Mouse (Mus musculus) left cerebral cortex, postnatal 10 days (tissue): Measurements from ENCODE around the gene Cry2. TPM values are rescaled to one million over a fixed set of nuclear protein-coding genes. Genes with fewer than 3 reads are reported as not detected.
A peak's percentile ranks its signal among the peaks of the same experiment; 100 is the strongest.
"Not testable (repeated sequence)": the region's sequence is repeated elsewhere in the genome, so short reads cannot be mapped to it uniquely, and the experiment has no call there.

Source experiments
- DNase-seq, 2 experiments: peaks; one replicate each; pipeline ENCODE4 v3.0.0; 2021 to 2022; ENCODE audit warnings: low spot score in 2 of 2, mixed read lengths in 1 of 2; ENCODE audit errors: extremely low spot score in 1 of 2
- intact Hi-C: fragments of 180-260 bp; cut with DNase I; formaldehyde crosslinking; loops from one replicate; pipeline ENCODE4 v1.15.1; 2025
- total RNA-seq, 2 experiments: library from RNA; stranded (reverse); gene quantifications; 2 replicates each; pipeline ENCODE4 v1.2.3; 2021

Cry2 gene
- 100 to 1,000 TPM; 108 to 109 TPM for total RNA-seq

DNA sequence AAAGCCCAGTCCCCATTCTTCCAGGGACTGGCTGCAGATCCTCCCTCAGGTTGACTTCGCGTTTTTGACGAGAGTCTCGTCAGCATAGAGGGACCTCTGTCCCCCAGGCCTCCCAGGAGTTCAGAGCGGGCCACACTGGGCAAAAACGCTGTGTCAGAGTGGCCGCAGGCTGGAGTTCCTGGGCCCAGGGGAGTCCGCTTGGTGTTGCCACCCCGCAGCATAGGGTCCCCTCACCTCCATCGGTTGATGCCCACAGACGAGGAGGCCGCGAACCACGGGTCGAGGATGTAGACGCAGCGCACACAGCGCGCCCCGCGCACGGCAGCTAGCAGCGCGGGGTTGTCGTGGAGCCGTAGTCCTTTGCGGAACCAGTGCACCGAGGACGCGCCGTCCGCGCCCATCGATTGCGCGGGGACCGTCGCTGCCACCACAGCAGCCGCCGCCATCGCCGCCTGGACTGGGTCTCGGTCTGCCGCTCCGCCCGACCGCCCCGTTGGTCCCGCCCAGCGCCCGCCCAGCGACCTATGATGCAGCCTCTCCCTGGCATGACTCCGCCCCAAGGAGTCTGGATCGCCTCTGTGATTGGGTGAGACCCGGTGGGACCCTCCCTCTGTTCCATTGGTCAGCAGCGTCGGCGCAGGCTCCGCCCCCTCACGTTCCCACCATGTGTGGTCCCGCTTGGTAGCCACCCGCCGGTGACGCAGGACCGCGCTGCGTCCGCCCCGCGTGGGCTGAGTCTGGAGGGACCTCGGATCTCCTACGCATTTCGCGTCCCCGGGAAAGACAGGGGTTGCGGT lies at the start of gene Cry2:
Cry2 (minus strand) TSS at position 466 of the 797 bp plus-strand sequence.
- intact Hi-C loops: loop anchor here (10.0 kb wide), 2 partner anchors 119 to 449 kb away; no protein-coding TSS in a partner anchor
- peak; percentile 99 for DNase-seq

DNA sequence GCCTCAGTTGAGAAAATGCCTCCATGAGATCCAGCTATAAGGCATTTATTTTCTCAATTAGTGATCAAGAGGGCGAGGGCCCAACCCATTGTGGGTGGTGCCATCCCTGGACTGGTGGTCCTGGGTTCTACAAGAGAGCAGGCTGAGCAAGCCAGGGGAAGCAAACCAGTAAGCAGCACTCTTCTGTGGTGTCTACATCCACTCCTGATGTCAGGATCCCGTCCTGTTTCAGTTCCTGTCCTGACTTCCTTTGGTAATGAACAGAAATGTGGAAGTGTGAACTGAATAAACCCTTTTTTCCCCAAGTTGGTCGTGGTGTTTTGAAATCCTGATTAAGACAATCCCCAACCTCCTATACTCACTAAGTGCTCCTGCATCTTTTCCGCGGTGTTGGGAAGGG lies 49.7 kb upstream of the Cry2 start:
- intact Hi-C loops: loop anchor here (10.0 kb wide), 1 partner anchor 211 kb away; no protein-coding TSS in a partner anchor

DNA sequence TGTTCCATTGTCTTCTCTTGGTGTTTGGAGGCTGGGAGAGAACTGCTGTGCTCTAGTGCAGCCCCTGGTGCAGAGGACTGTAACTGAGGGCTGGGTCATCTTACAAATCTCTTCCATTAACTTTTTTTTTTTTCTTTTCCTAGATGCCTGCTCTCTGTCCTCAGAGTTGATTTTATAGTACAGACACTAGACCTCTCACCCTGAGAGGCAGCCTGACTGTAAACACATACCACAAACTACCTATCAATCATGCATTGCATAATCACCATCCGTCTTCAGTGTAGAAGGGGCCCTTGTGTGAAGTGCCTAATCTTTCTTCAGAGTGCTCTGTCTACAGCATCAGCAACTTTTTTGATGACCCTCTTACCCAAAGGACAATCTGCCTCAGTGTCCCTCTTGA lies 48.7 kb upstream of the Cry2 start:
- intact Hi-C loops: loop anchor here (10.0 kb wide), 1 partner anchor 212 kb away; no protein-coding TSS in a partner anchor
- no peak for DNase-seq

More for the DNA sequence above, 49.7 kb upstream of the Cry2 start:
- DNase-seq: no peak

DNA sequence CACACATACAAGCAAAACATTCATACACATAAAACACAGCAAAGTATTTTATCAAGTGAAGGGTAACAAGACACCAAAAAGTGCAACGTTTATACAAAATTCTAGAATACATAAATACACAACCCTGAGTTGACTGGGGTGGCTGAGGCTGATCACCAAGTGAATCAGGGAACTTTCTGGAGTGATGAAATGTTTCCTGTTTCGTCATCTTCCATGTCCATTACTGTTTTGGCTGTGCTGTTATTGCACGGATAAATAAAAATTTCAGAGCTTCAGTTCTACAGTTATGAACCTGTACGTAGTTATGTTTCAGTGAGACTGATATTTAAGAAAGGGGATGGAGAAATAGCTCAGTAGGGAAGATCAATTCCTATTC lies 44.5 kb upstream of the Cry2 start:
- DNase-seq: no peak
- intact Hi-C loops: no loop called here

DNA sequence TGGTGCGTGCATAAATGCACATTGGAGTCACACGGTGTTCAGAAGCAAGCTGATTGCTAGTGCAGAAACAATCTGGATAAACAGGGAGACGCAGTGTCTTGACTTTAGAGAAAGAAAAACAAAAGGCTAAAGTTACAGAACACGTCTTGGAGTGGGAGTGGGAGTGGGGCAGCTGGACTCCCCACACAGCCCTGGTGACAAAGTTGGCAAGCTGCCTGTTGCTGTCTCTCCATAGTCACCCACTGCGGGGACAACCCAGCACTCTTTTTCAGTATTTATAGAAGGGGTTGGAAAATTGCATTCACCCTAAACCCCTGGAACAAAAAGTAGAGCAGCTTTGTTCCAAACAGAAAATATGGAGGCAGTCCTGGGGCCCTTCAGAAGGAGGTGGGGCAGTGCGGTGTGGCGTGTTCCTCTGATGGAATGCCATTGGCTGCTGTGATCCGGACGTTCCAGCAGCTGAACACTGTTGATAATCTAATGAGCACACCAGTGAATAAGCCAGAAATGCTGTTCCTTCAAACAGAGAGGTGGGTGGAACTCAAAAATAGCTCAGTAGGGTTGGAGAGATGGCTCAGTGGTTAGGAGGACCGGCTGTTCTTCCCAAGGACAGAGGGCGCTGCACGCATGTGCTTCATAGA lies 43.9 kb upstream of the Cry2 start:
- DNase-seq: peak in 1 of 2 experiments; percentile 61
- intact Hi-C loops: no loop called here

DNA sequence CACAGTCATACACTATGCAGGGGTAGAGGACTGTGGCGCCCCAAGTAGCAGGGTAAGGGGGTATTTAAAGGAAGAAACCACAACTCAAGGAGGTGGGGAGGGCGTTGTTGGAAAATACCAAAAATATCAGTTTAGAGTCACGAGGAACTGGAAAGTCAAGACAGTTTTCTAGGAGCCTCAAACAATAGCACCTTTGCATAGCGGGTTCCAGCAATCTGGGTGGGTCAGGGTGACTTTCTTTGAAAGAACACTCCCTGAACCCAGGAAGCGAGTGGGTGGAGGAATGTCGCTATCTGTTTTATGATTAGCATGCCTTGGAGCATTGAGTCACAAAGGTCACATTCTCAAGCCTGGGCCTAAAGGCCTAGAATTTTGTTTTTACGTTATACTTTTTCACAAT lies 42.7 kb upstream of the Cry2 start:
- DNase-seq, intact Hi-C loops: not testable (repeated sequence)

DNA sequence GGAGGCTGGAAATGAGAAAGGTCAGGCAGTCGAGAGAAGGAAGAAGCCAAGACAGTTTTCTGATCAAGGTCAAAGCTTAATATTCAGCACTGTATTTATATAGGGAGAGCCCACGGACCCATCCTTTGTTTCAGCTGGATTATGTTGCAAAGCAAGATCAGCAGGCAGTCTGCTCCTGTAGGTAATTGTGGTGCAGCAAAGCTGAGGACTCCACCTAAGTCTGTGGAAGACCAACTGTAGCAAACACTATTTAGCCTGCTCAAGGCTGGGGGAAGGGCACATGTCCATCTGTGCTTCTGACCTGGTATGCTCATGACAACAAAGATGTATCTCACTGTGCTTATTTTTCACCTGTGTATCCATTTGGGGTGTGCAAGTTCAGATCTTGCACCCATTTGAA lies 41.9 kb upstream of the Cry2 start:
- DNase-seq: no peak

DNA sequence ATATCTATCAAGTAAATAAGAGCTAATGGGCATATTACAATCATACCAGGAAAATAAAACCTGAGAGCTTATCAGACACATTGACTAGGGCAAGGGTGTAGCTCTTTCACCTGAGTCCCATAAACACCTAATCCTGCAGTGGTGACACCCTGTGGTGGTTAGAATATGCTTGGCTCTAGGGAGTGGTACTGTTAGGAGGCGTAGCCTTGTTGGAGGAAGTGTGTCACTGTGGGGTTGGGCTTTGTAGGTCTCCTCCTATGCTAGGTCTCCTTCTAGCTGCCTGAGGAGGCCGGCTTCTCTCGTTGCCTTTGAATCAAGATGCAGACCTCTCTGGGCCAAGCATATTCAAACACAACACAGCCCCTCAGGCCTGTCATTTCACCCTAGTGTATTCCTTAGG lies 41.1 kb upstream of the Cry2 start:
- DNase-seq: no peak
- intact Hi-C loops: no loop called here

More for the DNA sequence above, 41.9 kb upstream of the Cry2 start:
- intact Hi-C loops: no loop called here

DNA sequence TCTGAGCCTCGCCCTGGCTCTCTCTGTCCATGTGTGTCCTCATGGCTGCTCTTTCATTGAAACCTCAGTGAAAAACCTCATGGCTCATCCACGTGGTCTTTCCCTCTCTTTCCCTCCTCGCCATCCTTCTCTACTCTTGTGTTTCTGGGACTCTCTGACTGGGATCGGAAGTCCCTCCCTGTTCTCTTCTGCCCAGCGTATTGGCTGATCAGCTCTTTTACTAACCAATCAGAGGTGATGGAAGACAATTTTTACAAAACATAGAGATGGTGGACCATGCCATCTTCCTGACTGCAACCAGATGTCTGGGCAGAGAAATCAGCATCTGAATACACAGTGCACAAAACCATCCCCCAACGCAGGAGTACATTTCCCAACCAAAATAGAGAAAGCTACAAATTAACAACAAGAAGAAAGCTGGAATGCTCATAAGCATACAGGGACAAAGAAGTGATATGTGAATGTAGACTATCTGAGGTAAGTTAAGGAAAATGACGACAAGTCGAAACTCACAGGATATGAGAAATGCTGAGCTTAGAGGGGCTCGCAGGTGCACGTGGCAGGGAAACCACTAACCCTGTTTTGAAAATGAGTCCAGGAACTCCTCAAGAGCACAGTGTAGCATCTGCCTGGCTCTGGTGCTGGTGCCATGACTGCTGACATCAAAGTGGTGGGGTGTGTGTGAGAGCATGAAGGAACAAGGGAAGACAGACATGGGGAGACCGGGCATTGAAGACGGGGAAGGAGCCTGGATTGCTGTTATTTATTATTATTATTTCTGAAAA lies 38.2 kb upstream of the Cry2 start:
- intact Hi-C loops: no loop called here
- DNase-seq: no peak

DNA sequence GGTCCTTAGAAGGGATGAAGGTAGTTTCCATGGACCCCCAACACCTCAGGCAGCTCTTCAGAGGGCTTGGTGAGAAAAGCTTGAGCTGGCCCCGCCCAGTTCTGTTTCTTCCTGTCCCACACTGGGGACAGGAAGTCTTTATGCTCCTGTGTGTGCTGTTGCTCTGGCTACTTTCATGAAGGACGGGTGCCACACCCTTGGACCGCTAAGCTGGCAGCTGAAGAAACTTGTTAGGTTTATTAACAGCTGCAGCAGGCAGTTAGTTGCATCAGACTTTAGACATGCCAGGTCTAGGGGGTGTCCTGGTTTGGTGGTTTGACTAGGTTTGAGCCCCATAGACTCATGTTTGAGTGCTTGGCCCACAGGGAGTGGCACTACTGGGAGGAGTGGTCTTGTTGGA lies 30.8 kb upstream of the Cry2 start:
- intact Hi-C loops: no loop called here
- no peak for DNase-seq

DNA sequence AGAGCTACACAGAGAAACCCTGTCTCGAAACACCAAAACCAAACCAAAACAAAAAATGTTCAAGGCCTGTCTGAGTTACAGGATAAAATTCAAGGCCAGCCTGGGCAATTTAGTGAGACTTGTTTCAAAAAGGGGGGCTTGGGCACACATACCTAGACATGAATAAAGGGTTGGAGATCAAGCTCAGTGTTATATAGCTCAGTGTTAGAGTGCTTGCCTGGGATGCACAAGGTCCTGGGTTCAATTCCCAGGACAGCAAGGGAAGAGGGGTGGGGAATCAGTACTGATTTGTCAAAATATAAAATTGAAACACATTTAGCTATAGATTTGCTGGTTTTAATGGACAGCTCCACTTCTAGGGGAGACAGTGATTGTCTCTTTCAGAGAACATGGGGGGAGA lies 27.4 kb upstream of the Cry2 start:
- intact Hi-C loops: no loop called here
- no peak for DNase-seq

DNA sequence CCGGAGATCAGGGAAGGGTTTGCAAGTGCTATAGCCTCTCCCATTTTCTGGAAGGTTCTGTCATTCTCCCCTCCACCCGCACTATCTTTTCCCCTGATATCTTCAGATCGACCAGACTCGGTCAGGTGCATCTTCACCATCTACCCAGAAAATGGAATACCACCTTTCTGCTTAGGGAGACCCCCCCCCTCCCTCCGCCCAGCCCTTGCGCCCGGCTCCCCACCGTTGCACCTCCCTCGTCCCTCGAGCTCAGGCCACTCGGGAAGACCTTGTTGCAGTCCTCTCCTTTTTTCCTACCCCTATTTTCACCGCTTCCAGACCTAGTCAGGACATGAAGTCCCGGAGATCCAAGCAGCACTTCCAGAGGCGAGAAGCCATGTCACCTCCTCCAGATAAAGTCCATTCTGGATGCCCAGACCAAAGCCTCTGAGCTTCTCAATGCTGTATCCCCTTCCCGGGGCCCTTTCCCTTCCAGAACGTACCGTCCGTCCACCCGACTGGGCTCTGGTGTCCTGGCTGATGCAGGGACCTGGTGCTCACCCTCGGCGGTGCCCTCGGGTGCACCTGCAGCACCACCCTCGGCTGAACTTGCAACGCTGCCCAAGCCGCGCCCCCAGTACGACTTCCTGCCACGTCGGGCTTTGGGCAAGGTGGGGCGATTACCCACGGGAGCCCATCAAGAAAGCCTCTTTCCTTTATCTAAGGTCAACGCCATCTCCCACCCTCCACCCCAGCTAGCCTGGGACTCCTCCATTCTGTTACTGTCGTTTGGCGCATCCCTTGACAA lies 26.3 kb upstream of the Cry2 start, which contains the start of gene Slc35c1:
Slc35c1 (minus strand) TSS at position 618 of the 787 bp plus-strand sequence.
- peak in 1 of 2 experiments; percentile 40 for DNase-seq
- intact Hi-C loops: no loop called here

DNA sequence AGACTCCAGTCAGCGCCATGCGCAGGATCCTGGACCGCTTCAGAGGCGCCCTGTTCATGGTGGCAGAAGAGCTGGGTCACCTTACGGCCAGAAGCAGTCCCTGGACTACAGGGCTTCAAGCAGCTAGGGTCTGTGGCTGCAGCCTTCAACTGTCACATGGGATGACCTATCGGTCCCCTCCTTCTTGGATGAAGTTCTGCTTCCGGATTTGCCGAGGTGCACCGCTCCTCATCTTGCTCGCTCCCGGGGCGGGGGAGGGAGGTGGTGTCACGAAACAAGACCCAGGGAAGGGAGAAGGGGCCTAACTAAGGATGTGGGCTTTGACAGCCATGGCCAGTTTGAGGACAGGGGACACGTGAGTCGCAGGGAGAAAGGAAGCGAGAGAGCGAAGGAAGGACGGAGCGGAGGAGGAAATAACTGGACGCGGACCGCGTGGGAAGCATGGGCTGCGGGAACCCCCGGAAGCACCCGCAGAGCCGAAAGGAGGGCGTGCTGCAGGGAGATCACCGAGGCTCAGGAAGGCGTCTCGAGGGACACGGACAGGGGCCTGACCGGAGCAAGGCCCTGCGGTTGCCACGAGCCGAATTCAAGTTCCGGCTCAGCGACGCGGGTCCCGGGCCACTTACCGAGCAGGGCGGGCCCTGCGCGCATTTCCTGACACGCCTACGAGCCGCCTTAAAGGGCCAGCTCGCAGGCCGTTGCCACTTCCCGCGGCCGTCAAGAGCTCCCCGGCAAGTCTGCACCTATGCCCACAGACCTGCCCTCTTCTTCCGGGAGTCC lies 25.5 kb upstream of the Cry2 start:
- intact Hi-C loops: no loop called here
- peak; percentile 70 to 87 for DNase-seq

DNA sequence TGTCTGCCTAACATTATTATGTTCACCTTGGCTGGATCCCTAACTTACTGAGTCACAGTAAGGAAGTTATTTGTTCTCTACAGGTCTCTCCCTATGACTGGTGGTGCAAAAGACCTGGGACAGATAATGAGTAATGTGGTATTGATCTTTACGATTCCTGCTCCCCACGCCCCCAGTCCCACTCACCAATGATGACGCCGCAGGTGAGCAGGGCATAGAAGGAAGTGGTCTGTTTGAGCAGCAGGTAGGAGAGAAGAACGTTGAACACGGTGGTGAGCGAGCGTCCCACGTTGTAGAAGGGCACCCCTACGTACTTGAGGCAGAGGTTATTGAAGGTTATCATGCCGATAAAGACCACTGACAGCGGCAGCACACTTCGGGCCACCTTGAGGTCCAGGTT lies 24.6 kb upstream of the Cry2 start:
- intact Hi-C loops: no loop called here
- no peak for DNase-seq

DNA sequence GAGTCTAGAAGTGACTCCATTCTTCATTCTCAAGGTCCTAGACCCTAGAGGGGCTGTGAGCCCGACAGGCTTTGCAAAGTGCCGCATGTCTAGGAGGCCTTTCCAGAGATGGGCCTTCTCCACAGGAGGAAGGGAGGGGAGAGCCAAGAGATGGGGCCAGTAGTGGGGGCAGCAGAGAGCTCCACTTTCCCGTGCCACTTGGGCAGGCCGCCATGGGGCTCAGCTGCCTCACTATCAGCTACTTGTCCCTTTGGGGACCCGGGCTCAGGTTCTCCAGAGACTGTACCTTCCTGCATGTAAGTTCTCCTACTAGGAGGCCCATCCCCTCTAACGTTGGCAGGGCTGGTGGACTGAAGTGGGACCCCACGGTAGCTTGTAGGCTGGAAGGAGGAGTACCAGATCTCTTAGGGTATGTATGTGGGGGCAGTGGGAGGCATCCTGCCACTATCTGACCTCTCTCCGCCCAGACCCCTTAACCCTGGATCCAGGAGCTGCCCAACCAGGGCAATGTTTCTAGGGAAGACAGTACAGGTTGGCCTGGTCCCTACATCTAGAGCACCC lies 23.2 kb upstream of the Cry2 start:
- peak in 1 of 2 experiments; percentile 45 for DNase-seq
- intact Hi-C loops: no loop called here

DNA sequence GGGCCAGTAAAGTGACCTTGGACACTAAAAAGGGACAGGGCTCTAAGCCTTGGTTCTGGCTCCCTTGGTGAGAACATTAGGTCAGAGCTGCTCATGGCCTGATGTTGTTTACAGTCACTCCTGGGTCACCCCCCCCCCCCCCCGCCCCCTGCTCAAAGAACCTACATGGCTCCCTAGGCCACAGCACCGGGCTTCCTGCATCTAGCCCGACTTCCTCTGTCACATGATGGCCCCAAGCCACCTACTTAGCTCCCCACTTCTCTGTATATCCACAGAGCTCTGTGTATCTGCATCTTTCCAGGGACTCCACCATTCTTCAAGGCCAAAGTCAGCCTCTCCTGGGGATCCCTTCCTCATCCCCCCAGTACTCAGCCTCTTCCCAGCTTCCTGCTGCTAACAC lies 21.9 kb upstream of the Cry2 start:
- no peak for DNase-seq
- intact Hi-C loops: no loop called here

DNA sequence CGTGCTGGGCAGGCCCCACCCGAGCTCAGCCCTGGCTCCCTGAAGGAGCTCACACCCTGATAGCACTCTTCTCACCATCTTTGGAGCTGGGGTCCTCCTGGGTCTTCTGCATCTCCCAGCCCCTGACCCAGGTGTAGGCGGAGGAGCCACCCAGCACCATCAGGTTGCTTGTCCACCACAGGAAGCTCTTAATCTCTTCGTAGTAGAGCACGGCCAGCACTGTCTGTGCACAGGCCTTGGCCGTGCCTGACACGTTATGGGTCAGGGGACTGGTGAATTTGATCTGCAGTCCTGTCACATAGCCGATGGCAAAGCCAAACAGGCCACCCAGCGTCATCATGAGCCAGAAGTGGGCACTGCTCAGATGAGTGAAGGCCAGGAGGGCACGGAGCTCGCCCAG lies 20.3 kb upstream of the Cry2 start:
- no peak for DNase-seq
- intact Hi-C loops: no loop called here

DNA sequence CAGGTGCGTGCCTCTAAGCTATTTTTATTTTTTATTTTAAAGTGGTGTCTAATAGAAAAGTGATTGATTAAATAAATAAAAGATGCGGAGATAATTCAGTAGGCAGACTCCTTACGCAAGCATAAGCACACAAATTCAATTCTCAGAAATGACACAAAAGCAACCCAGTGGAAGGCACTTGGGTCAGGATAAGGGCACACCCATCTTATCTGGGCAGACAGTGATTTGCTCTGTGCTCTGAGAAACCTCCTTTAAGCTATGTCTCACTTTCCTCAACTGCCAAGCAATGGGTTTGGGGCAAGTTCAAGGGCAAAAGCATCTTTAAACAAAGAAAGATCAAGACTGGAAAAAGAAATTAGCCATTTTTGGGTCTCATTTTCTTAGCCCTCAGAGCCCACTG lies 17.3 kb upstream of the Cry2 start:
- intact Hi-C loops: no loop called here
- DNase-seq: no peak
